Comparison of ENCODE assay signal across 7 mouse cellular contexts in the genomic region with DNA sequence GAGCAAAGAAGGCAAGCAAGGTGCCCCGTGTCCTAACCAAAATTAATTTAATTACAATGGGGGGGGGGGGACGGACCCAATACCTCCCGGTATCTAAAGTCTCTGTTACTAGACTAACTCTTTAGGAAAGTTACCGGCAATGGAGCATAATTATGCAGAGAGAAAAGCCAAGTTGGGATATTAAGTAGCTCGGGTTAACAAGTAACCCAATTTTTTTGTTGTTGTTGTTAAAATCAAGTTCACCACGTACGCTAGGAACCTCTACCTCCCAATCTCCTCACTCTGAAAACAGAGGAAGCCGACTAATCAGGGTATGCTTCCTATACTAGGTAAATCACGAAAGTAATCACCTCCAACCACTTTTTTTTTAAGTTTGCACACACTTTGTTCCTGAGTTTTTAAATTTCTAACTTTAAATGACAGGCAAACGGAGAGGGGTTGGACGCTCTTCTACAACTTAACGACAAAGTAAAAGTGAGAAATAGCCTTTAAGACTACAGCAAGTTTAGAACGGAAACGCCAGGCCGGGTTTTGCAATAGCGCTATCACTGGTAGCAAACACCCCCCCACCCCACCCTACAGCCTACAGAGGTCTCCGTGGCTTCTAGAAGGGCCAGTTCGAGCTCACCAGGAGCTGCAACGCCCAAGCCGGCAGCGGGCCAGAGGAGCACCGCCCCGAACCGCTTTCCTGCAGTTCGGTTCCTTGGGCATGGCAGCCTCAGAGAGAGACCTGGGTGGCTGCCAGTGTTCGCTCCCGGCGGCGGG. TPM values are rescaled to one million over a fixed set of nuclear protein-coding genes. Genes with fewer than 3 reads are reported as not detected.
DNase-seq lines count a peak whose midpoint lies in the region; ATAC-seq and TF ChIP-seq lines count a peak whose summit lies in the region.

No protein-coding gene starts in this region.

- 0 out of 2 replicates have a peak, but pooled peaks have one; percentile 27 for ATAC-seq in forebrain, embryonic 13.5 days
- no peak for ATAC-seq in hindbrain, embryonic 14.5 days (ENCODE audit: low FRiP score)
- ATAC-seq in midbrain, embryonic 15.5 days (replicated peaks) = no peak

- no peaks in the 10 kb centered on the region for H3K9me3 ChIP-seq in E14TG2a.4 (ENCODE audit: low read length)
- H3K9me3 ChIP-seq in forebrain, embryonic 13.5 days (replicated peaks) = no peaks in the 10 kb centered on the region
- no peaks in the 10 kb centered on the region for H3K9me3 ChIP-seq in hindbrain, embryonic 14.5 days (ENCODE audit: control insufficient read depth, low read length)
- no peaks in the 10 kb centered on the region for H3K9me3 ChIP-seq in midbrain, embryonic 15.5 days

- no peaks in the 10 kb centered on the region for H3K27me3 ChIP-seq in E14TG2a.4 (ENCODE audit: insufficient read depth, low read length)
- H3K27me3 ChIP-seq in forebrain, embryonic 13.5 days = peaks cover 51% of the 10 kb centered on the region
- peaks cover 43% of the 10 kb centered on the region for H3K27me3 ChIP-seq in hindbrain, embryonic 14.5 days (ENCODE audit: control insufficient read depth, insufficient read depth, low read length)
- H3K27me3 ChIP-seq in midbrain, embryonic 15.5 days (replicated peaks) = peaks cover 43% of the 10 kb centered on the region

- WGBS in forebrain, embryonic 13.5 days = 3% methylated on average over 28 of the region's 29 CpGs
- 3% methylated on average over 29 of the region's 29 CpGs for WGBS in hindbrain, embryonic 14.5 days
- WGBS in midbrain, embryonic 15.5 days = 4% methylated on average over 29 of the region's 29 CpGs

- H3K4me1 ChIP-seq in E14TG2a.4 (replicated peaks; ENCODE audit: low read depth, low read length) = peaks cover 80% of the 10 kb centered on the region
- H3K4me1 ChIP-seq in forebrain, embryonic 13.5 days = peaks cover 17% of the 10 kb centered on the region
- peaks cover 11% of the 10 kb centered on the region for H3K4me1 ChIP-seq in hindbrain, embryonic 14.5 days (replicated peaks; ENCODE audit: control insufficient read depth, insufficient read depth, low read length)
- peaks cover 14% of the 10 kb centered on the region for H3K4me1 ChIP-seq in midbrain, embryonic 15.5 days

- peaks cover 5% of the 10 kb centered on the region; the same call in 1 of the 2 replicates for H3K36me3 ChIP-seq in E14TG2a.4 (ENCODE audit: insufficient read depth, low read length)
- no peaks in the 10 kb centered on the region for H3K36me3 ChIP-seq in forebrain, embryonic 13.5 days (ENCODE audit: poor library complexity, severe bottlenecking)
- H3K36me3 ChIP-seq in hindbrain, embryonic 14.5 days (replicated peaks; ENCODE audit: control insufficient read depth, insufficient read depth) = no peaks in the 10 kb centered on the region
- no peaks in the 10 kb centered on the region for H3K36me3 ChIP-seq in midbrain, embryonic 15.5 days (replicated peaks)

- no peak for TF ChIP-seq CTCF in E14TG2a.4 (conservative IDR thresholded peaks at IDR 0.05; ENCODE audit: low read length)

- H3K9ac ChIP-seq in forebrain, embryonic 13.5 days = peak overlapping the region; percentile 49
- H3K9ac ChIP-seq in hindbrain, embryonic 14.5 days = no peak overlapping the region
- no peak overlapping the region for H3K9ac ChIP-seq in midbrain, embryonic 15.5 days

- H3K27ac ChIP-seq in forebrain, embryonic 13.5 days = no peak overlapping the region
- H3K27ac ChIP-seq in hindbrain, embryonic 14.5 days = no peak overlapping the region
- H3K27ac ChIP-seq in midbrain, embryonic 15.5 days = no peak overlapping the region

- H3K4me3 ChIP-seq in E14TG2a.4 (replicated peaks; ENCODE audit: low read length) = peak overlapping the region; percentile 91
- peak overlapping the region; percentile 40 for H3K4me3 ChIP-seq in forebrain, embryonic 13.5 days
- H3K4me3 ChIP-seq in hindbrain, embryonic 14.5 days (replicated peaks; ENCODE audit: low read length) = peak overlapping the region; percentile 29
- H3K4me3 ChIP-seq in midbrain, embryonic 15.5 days = peak overlapping the region; percentile 32

- DNase-seq in ZHBTc4 (ENCODE audit: low read depth, low spot score) (peak; percentile 64), liver (peak; percentile 34)
- peak; percentile 30 for DNase-seq in hindbrain, embryonic 14.5 days (ENCODE audit: low spot score)
- no peak for DNase-seq in spleen, postnatal 14 days (ENCODE audit: low spot score in 2 of 2)

- peak overlapping the region; percentile 73 for H3K4me2 ChIP-seq in forebrain, embryonic 13.5 days
- H3K4me2 ChIP-seq in hindbrain, embryonic 14.5 days (replicated peaks) = peak overlapping the region; percentile 63
- peak overlapping the region; percentile 55 for H3K4me2 ChIP-seq in midbrain, embryonic 15.5 days

RNA-seq across cellular contexts. Expression of gene F2rl1, which starts 1.2 kb away (rescaled TPM):
- polyA plus RNA-seq in forebrain, embryonic 13.5 days (2015; fragmentation: Nextera tagmentation; extraction: Ambion mirVana) = 0.08 TPM in 1 of 2 replicates, not detected in the other
- polyA plus RNA-seq in hindbrain, embryonic 14.5 days (2014; fragmentation: Nextera tagmentation; extraction: Ambion mirVana) = not detected in 2 replicates
- 0.14 and 0.15 TPM in 2 replicates for polyA plus RNA-seq in midbrain, embryonic 15.5 days (2015; fragmentation: Nextera tagmentation; extraction: Ambion mirVana)

RNA-seq across cellular contexts. Expression of gene S100z, which starts 45.3 kb away (rescaled TPM):
- polyA plus RNA-seq in forebrain, embryonic 13.5 days (2015; fragmentation: Nextera tagmentation; extraction: Ambion mirVana) = not detected in 2 replicates
- not detected in 2 replicates for polyA plus RNA-seq in hindbrain, embryonic 14.5 days (2014; fragmentation: Nextera tagmentation; extraction: Ambion mirVana)
- not detected in 2 replicates for polyA plus RNA-seq in midbrain, embryonic 15.5 days (2015; fragmentation: Nextera tagmentation; extraction: Ambion mirVana)

Comparison
In these comparisons a context has a peak if more than half of its experiments do, and no peak if none do; other contexts are left out.
1. H3K4me3 ChIP-seq: peak in every context shown above with its lines; median percentile 91 in E14TG2a.4; 40 in forebrain, embryonic 13.5 days; 32 in midbrain, embryonic 15.5 days; 29 in hindbrain, embryonic 14.5 days.
2. DNase-seq: peak in ZHBTc4 (single experiment), hindbrain, embryonic 14.5 days (single experiment) and liver (single experiment); none in spleen, postnatal 14 days (0 of 2).
3. Peak in every context shown above with its lines, with median percentiles within 50 percentile points of each other: H3K4me2 ChIP-seq.